Mouse (Mus musculus): ENCODE results near the gene Nox3. TPM values are rescaled to one million over a fixed set of nuclear protein-coding genes. Genes with fewer than 3 reads are reported as not detected.

The Nox3 gene
- not detected in 2 replicates for polyA plus RNA-seq (2015; fragmentation: Nextera tagmentation; extraction: Ambion mirVana)

DNA sequence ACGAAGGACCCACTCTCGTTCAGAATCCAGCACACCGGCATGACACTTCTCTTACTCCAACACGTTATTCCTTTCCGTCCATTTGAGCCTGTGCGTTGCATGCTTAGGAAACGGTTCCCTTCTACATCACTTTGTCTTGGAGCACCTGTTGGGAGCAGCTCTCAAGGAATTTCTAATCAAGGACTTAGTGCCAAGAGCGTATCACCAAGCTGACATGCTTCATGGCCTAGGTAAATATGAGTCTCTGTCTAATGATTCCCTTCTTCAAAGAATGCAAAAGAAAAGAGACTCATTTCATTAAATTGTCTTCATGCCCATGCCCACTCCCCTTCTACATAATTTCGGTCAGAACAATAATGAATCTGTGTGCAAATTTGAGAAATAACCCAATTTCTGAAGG, at the start of gene Nox3:
Gene Nox3 (minus strand): TSS at position 101 of the 400 bp plus-strand sequence.
- WGBS = 88% methylated on average over 9 of the region's 9 CpGs
- no peak within 1 kb of the TSS for H3K27ac ChIP-seq

DNA sequence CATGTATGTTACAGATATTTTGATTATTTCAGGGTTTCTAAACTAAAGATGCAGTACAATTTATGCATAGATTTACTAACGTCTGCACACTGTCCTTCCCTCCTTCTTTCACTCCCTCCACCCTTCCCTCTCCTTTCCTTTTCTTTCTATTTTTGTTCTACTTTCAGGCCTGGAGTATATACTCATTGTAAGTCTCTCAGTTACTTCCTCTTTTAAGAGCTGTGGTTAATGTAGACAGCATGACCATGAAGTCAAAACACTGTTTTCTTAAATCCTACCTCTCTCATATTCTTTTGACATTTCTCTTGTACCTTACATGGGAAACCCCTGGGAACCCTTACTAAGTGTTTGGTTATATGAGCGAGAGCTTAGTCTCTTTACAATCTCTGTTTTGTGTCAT, 48.3 kb upstream of the Nox3 start:
- no peaks in the 10 kb centered on the region for H3K9me3 ChIP-seq (replicated peaks; ENCODE audit: low read length)
- H3K27ac ChIP-seq = no peak overlapping the region
- no peak overlapping the region for H3K9ac ChIP-seq (ENCODE audit: low read depth, low read length)
- H3K36me3 ChIP-seq (ENCODE audit: insufficient read depth, low read length) = no peaks in the 10 kb centered on the region
- no peak for DNase-seq (ENCODE audit: low spot score)
- no peak for TF ChIP-seq CTCF (IDR thresholded peaks at IDR 0.05; ENCODE audit: low read depth)
- ATAC-seq (replicated peaks; ENCODE audit: low FRiP score, low read depth) = no peak
- H3K4me1 ChIP-seq (replicated peaks; ENCODE audit: insufficient read depth, low read length) = no peaks in the 10 kb centered on the region
- H3K4me3 ChIP-seq (replicated peaks; ENCODE audit: low read depth, low read length) = no peak overlapping the region
- H3K27me3 ChIP-seq (ENCODE audit: insufficient read depth, low read length) = no peaks in the 10 kb centered on the region
- no peak overlapping the region for H3K4me2 ChIP-seq (ENCODE audit: low read length)
- 76% methylated on average over 2 of the region's 2 CpGs for whole genome bisulfite sequencing

More for the DNA sequence above, at the start of gene Nox3:
- Histone ChIP-seq H3K36me3 (ENCODE audit: insufficient read depth, low read length) (no peaks in the 10 kb centered on the region), H3K9ac (ENCODE audit: low read depth, low read length) (no peak within 1 kb of the TSS), H3K4me2 (ENCODE audit: low read length) (no peak within 1 kb of the TSS), H3K9me3 (replicated peaks; ENCODE audit: low read length) (no peaks in the 10 kb centered on the region), H3K4me1 (replicated peaks; ENCODE audit: insufficient read depth, low read length) (no peaks in the 10 kb centered on the region), H3K4me3 (replicated peaks; ENCODE audit: low read depth, low read length) (no peak within 1 kb of the TSS), H3K27me3 (ENCODE audit: insufficient read depth, low read length) (no peaks in the 10 kb centered on the region)
- no peak for TF ChIP-seq CTCF (IDR thresholded peaks at IDR 0.05; ENCODE audit: low read depth)
- ATAC-seq (replicated peaks; ENCODE audit: low FRiP score, low read depth) = no peak
- no peak for DNase-seq (ENCODE audit: low spot score)

DNA sequence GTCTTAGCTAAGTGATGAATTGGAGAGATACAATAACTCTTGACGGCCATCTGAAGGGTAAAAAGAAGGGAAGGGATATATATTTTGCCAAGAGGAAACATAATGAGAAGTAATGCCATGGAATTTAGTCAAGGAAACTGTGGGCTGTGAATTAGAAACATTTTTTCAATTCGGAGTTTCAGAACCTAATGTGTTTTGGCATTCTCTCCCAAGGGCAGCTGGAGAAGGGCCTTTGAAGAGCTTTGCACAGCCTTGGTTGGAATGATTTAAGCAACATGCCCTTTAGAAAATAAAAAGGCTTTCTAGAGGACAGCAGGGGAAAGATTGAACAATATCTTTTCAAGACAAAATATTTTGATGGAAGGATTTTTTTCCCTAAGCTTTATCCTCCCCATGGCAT, 40.9 kb upstream of the Nox3 start:
- H3K27ac ChIP-seq = no peak overlapping the region
- no peaks in the 10 kb centered on the region for H3K27me3 ChIP-seq (ENCODE audit: insufficient read depth, low read length)
- 66% methylated on average over 2 of the region's 2 CpGs for WGBS
- H3K4me3 ChIP-seq (replicated peaks; ENCODE audit: low read depth, low read length) = no peak overlapping the region
- no peak for TF ChIP-seq CTCF (IDR thresholded peaks at IDR 0.05; ENCODE audit: low read depth)
- no peak overlapping the region for H3K4me2 ChIP-seq (ENCODE audit: low read length)
- H3K4me1 ChIP-seq (replicated peaks; ENCODE audit: insufficient read depth, low read length) = no peaks in the 10 kb centered on the region
- ATAC-seq (replicated peaks; ENCODE audit: low FRiP score, low read depth) = no peak
- H3K9ac ChIP-seq (ENCODE audit: low read depth, low read length) = no peak overlapping the region
- no peaks in the 10 kb centered on the region for H3K36me3 ChIP-seq (ENCODE audit: insufficient read depth, low read length)
- H3K9me3 ChIP-seq (replicated peaks; ENCODE audit: low read length) = no peaks in the 10 kb centered on the region
- no peak for DNase-seq (ENCODE audit: low spot score)

DNA sequence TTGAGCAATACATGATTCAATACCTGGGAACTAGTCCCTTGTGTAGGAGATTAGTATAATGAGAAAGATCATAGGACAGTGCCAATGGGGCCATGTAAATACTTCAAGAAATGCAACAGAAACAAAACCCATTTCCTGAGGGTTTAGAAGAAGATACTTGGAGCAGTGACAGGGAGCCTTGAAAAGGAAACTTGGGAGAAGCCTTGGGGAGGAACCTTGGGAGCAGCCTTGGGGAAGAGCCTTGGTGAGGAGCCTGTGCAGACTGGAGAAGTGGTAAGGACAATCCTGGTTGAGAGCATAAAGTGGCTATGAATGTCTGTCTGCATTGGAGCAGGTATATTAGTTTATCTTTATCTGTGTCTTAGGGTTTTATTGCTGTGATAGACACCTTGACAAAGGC, 38.2 kb upstream of the Nox3 start:
- Histone ChIP-seq H3K4me1 (replicated peaks; ENCODE audit: insufficient read depth, low read length) (no peaks in the 10 kb centered on the region), H3K9me3 (replicated peaks; ENCODE audit: low read length) (no peaks in the 10 kb centered on the region), H3K27me3 (ENCODE audit: insufficient read depth, low read length) (no peaks in the 10 kb centered on the region), H3K9ac (ENCODE audit: low read depth, low read length) (no peak overlapping the region), H3K27ac (no peak overlapping the region), H3K36me3 (ENCODE audit: insufficient read depth, low read length) (no peaks in the 10 kb centered on the region), H3K4me3 (replicated peaks; ENCODE audit: low read depth, low read length) (no peak overlapping the region), H3K4me2 (ENCODE audit: low read length) (no peak overlapping the region)
- DNase-seq (ENCODE audit: low spot score) = no peak
- TF ChIP-seq CTCF (IDR thresholded peaks at IDR 0.05; ENCODE audit: low read depth) = no peak
- no peak for ATAC-seq (replicated peaks; ENCODE audit: low FRiP score, low read depth)

DNA sequence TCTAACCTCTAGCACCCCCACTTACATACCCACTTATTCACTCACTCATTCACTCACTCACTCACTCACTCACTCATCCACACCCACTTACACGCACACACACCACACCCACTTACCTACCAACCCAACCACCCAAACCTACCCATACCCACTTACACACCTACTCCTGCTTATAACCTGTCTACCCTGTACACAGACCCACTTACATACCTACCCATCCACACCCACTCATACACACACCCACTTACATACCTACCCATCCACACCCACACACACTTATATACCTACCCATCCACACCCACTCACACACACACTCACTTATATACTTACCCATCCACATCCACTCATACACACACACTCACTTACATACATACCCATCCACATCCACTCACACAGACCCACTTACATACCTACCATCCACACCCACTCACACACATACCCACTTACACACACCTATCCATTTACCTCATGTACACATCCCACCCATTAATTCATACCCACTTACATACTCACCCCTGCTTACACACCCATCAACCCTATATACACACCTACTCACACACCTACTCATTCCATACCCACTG, 9.4 kb upstream of the Nox3 start:
- no peak overlapping the region for H3K4me3 ChIP-seq (replicated peaks; ENCODE audit: low read depth, low read length)
- no peak overlapping the region for H3K27ac ChIP-seq
- TF ChIP-seq CTCF (IDR thresholded peaks at IDR 0.05; ENCODE audit: low read depth) = no peak
- H3K9me3 ChIP-seq (replicated peaks; ENCODE audit: low read length) = no peaks in the 10 kb centered on the region
- no peaks in the 10 kb centered on the region for H3K4me1 ChIP-seq (replicated peaks; ENCODE audit: insufficient read depth, low read length)
- 95% methylated on average over 1 of the region's 1 CpGs for WGBS
- H3K27me3 ChIP-seq (ENCODE audit: insufficient read depth, low read length) = no peaks in the 10 kb centered on the region
- no peaks in the 10 kb centered on the region for H3K36me3 ChIP-seq (ENCODE audit: insufficient read depth, low read length)
- H3K9ac ChIP-seq (ENCODE audit: low read depth, low read length) = no peak overlapping the region
- no peak overlapping the region for H3K4me2 ChIP-seq (ENCODE audit: low read length)
- ATAC-seq (replicated peaks; ENCODE audit: low FRiP score, low read depth) (no peak), DNase-seq (ENCODE audit: low spot score) (no peak)

DNA sequence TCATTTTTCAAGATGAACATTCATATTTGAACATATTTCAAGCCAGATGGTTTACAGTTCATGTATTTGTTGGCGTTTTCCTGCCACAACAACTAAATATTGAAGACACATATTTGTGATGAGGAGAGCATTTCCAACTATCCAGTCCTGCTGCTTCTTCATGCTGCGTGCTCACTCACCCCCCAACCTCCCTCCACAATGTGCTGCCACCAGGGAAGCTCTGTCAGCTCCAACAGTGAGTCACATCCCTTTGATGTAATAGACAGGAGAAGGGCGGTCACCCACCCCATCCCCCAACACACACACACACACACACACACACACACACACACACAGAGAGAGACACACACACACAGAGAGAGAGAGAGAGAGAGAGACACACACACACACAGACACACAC, 6.3 kb upstream of the Nox3 start:
- Histone ChIP-seq H3K4me3 (replicated peaks; ENCODE audit: low read depth, low read length) (no peak overlapping the region), H3K4me1 (replicated peaks; ENCODE audit: insufficient read depth, low read length) (no peaks in the 10 kb centered on the region), H3K4me2 (ENCODE audit: low read length) (no peak overlapping the region), H3K9ac (ENCODE audit: low read depth, low read length) (no peak overlapping the region), H3K27ac (no peak overlapping the region), H3K9me3 (replicated peaks; ENCODE audit: low read length) (no peaks in the 10 kb centered on the region), H3K36me3 (ENCODE audit: insufficient read depth, low read length) (no peaks in the 10 kb centered on the region), H3K27me3 (ENCODE audit: insufficient read depth, low read length) (no peaks in the 10 kb centered on the region)
- TF ChIP-seq CTCF (IDR thresholded peaks at IDR 0.05; ENCODE audit: low read depth) = no peak
- 68% methylated on average over 3 of the region's 3 CpGs for WGBS
- no peak for DNase-seq (ENCODE audit: low spot score)
- no peak for ATAC-seq (replicated peaks; ENCODE audit: low FRiP score, low read depth)

DNA sequence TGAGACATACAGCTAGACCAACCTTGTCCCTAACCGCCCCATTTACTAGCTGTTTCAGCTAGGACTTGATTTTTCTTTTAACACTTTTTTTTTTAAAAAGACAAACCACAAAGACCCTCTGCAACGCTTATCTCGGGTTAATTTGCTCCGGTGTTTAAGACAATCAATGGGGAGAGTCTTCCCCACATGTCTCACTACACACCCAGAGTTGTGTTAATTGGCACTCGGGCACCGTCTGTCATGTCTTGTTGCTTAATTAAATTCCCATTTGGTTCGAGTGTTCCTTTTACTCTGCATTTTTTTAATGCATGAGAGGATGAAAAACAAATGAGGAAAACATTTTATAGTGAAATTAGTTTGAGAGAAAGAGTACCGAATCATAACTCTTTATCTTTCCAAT, 3.2 kb downstream of the Nox3 start:
- no peaks in the 10 kb centered on the region for H3K9me3 ChIP-seq (replicated peaks; ENCODE audit: low read length)
- H3K4me2 ChIP-seq (ENCODE audit: low read length) = no peak overlapping the region
- no peaks in the 10 kb centered on the region for H3K4me1 ChIP-seq (replicated peaks; ENCODE audit: insufficient read depth, low read length)
- H3K27me3 ChIP-seq (ENCODE audit: insufficient read depth, low read length) = no peaks in the 10 kb centered on the region
- WGBS = 77% methylated on average over 8 of the region's 8 CpGs
- no peak for ATAC-seq (replicated peaks; ENCODE audit: low FRiP score, low read depth)
- H3K27ac ChIP-seq = no peak overlapping the region
- no peak overlapping the region for H3K9ac ChIP-seq (ENCODE audit: low read depth, low read length)
- H3K36me3 ChIP-seq (ENCODE audit: insufficient read depth, low read length) = no peaks in the 10 kb centered on the region
- H3K4me3 ChIP-seq (replicated peaks; ENCODE audit: low read depth, low read length) = no peak overlapping the region
- no peak for TF ChIP-seq CTCF (IDR thresholded peaks at IDR 0.05; ENCODE audit: low read depth)
- DNase-seq (ENCODE audit: low spot score) = no peak

Data from kidney, postnatal 0 days (tissue).